Mouse (Mus musculus): ENCODE measurements around the gene Stard7. TPM values are rescaled to one million over a fixed set of nuclear protein-coding genes. Genes with fewer than 3 reads are reported as not detected.

Stard7 gene
- 89.2 and 100.0 TPM in 2 replicates for polyA plus RNA-seq (2016; fragmentation: Nextera tagmentation; extraction: Ambion mirVana)

GRCm38 (mm10) chr2:127269491-127270299 lies at the start of gene Stard7:
Gene Stard7 (plus strand): TSS chr2:127270218.
- Histone ChIP-seq H3K4me1 (peaks cover 16% of the 10 kb centered on the region), H3K4me3 (peak within 1 kb of the TSS; percentile 75), H3K9me3 (no peaks in the 10 kb centered on the region), H3K27ac (replicated peaks) (peak within 1 kb of the TSS; percentile 93), H3K9ac (replicated peaks) (peak within 1 kb of the TSS; percentile 78), H3K27me3 (no peaks in the 10 kb centered on the region), H3K4me2 (replicated peaks) (peak within 1 kb of the TSS; percentile 82), H3K36me3 (0 out of 2 replicates have a peak, but pooled peaks cover 3% of the 10 kb centered on the region)
- under 1% methylated on average over 49 of the region's 49 CpGs for WGBS
- peak; percentile 98 for ATAC-seq (ENCODE audit: low FRiP score, low read depth)

GRCm38 (mm10) chr2:127225261-127225660 lies 44.8 kb upstream of the Stard7 start:
- peaks cover 95% of the 10 kb centered on the region for H3K36me3 ChIP-seq
- H3K27ac ChIP-seq (replicated peaks), result no peak overlapping the region
- H3K4me2 ChIP-seq (replicated peaks), result no peak overlapping the region
- H3K4me1 ChIP-seq, result no peaks in the 10 kb centered on the region
- no peak overlapping the region for H3K9ac ChIP-seq (replicated peaks)
- H3K27me3 ChIP-seq, result no peaks in the 10 kb centered on the region
- ATAC-seq (ENCODE audit: low FRiP score, low read depth), result no peak
- H3K4me3 ChIP-seq, result no peak overlapping the region
- peaks cover 5% of the 10 kb centered on the region; the same call in 1 of the 2 replicates for H3K9me3 ChIP-seq
- WGBS, result 99% methylated on average over 3 of the region's 3 CpGs

DNA sequence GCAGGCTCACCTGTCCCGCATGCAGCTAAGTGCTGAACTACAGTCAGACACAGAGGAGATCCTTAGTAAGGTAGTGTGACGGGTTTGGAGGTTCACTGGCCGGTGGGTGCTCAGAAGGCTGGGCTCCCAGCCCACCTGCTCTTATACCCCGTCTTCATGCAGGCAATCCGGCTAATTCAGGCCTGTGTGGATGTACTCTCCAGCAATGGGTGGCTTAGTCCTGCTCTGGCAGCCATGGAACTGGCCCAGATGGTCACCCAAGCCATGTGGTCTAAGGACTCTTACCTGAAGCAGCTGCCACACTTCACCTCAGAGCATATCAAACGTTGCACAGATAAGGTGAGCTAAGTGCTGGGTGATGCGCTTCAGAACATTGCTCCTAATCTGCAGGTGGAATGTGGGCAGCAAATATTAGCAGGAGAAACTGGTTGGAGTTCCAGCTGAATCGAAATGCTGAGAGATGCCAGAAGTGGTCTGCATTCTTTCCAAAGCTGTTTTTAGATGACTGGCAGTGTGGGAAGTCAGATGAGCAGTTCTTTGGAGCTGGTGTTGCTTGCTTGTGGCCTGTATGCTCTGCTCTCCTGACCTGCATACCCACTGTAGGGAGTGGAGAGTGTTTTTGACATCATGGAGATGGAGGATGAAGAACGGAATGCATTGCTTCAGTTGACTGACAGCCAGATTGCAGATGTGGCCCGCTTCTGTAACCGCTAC lies 32.0 kb upstream of the Stard7 start:
- Histone ChIP-seq H3K27me3 (no peaks in the 10 kb centered on the region), H3K4me1 (no peaks in the 10 kb centered on the region), H3K9me3 (no peaks in the 10 kb centered on the region), H3K36me3 (peaks cover 93% of the 10 kb centered on the region), H3K27ac (replicated peaks) (no peak overlapping the region), H3K9ac (replicated peaks) (no peak overlapping the region), H3K4me2 (replicated peaks) (no peak overlapping the region), H3K4me3 (no peak overlapping the region)
- ATAC-seq (ENCODE audit: low FRiP score, low read depth), result no peak
- WGBS, result 95% methylated on average over 11 of the region's 11 CpGs

DNA sequence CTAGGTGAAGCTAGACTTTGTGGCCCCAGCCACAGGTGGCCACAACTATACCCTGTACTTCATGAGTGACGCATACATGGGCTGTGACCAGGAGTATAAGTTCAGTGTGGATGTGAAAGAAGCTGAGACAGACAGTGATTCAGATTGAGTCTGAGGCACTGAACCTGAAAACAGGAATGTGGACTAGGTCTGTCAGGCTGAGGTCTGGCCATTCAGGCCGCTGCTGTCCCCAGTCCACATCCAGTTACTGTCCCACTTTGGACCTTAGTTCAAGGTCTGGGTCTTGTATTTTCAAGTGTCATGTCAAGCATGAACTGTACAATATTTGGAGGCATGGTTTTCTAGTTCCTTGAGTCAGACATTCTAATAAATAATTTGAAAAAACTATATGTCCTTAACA lies 30.0 kb upstream of the Stard7 start:
- 91% methylated on average over 2 of the region's 2 CpGs for WGBS
- peaks cover 88% of the 10 kb centered on the region for H3K36me3 ChIP-seq
- H3K4me2 ChIP-seq (replicated peaks), result no peak overlapping the region

DNA sequence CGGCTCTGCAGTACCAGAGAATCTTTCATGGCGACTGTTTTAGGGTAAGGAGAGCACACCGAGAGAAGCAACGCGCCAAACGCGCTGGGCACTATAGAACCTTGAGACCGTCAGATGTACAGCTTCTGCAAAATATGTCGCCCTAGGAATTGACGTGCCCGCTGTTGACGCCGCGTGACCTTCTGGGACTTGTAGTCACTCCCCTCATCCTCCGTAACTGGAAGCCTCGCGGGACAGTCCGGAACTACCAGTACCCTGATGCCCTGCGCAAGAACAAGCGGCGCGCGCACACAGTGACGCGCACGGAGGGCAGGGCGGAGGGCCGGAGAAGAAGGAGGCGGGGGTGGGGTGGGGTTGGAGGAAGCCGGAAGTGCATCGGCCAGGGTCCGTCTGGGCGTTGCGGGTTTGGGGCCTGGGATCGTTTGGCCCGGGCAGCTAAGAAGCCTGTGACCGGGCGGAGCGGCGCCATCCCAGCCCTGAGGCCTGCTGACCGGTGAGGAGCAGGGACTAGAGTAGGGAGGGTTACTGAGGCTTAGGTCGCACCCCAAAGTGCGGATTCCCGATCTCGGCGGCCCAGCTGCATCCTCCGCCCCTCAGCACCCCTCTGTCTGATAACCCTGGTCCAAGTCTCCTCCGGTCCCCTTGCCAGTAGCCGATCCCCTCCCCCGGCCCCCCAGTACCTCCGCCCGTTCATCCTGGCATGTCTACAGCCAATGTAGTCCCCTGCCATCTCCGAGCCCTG lies 22.3 kb upstream of the Stard7 start, which contains the start of the genes Ciao1 and Tmem127:
TSS of gene Ciao1 (minus strand) at position 225 of the 742 bp plus-strand sequence.
TSS of gene Tmem127 (plus strand) at position 317 of the 742 bp plus-strand sequence.
- Histone ChIP-seq H3K27ac (replicated peaks) (peak within 1 kb of the TSS; percentile 64), H3K4me2 (replicated peaks) (peak within 1 kb of the TSS; percentile 96), H3K4me1 (peaks cover 22% of the 10 kb centered on the region), H3K4me3 (peak within 1 kb of the TSS; percentile 86), H3K9ac (replicated peaks) (peak within 1 kb of the TSS; percentile 90), H3K9me3 (no peaks in the 10 kb centered on the region), H3K27me3 (no peaks in the 10 kb centered on the region), H3K36me3 (peaks cover 33% of the 10 kb centered on the region)
- peak; percentile 99 for ATAC-seq (ENCODE audit: low FRiP score, low read depth)
- under 1% methylated on average over 53 of the region's 53 CpGs for WGBS

More for the DNA sequence above, 30.0 kb upstream of the Stard7 start:
- no peak overlapping the region for H3K27ac ChIP-seq (replicated peaks)
- H3K27me3 ChIP-seq, result no peaks in the 10 kb centered on the region
- no peaks in the 10 kb centered on the region for H3K4me1 ChIP-seq
- H3K9ac ChIP-seq (replicated peaks), result no peak overlapping the region
- H3K4me3 ChIP-seq, result no peak overlapping the region
- no peaks in the 10 kb centered on the region for H3K9me3 ChIP-seq
- ATAC-seq (ENCODE audit: low FRiP score, low read depth), result no peak

DNA sequence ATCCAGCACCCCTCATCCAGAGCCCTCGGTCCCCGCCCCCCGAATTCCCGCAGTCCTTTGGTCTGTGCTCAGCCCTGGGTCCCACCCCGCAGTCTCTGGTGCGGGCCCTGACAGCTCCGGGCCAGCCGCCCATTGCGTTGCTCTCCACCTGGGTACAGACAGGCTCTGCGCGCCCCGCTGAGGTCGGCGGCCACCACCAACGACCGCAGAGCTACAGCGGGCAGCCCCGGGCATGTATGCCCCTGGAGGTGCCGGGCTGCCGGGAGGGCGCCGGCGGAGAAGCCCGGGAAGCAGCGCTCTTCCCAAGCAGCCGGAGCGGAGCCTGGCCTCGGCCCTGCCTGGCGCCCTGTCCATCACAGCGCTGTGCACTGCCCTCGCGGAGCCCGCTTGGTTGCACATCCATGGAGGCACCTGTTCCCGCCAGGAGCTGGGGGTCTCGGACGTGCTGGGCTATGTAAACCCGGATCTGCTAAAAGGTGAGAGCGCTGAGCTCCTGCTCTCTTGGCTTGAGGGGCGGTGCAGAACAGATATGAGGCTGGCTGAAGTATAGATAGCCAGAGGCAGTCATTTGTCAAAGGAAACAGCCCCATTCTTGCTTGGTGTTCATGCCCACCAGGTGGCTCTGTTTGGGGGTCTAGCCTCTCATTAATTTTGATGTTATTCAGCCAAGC lies 21.5 kb upstream of the Stard7 start:
- Histone ChIP-seq H3K4me3 (peak overlapping the region; percentile 86), H3K9me3 (no peaks in the 10 kb centered on the region), H3K27ac (replicated peaks) (peak overlapping the region; percentile 64), H3K4me1 (peaks cover 22% of the 10 kb centered on the region), H3K27me3 (no peaks in the 10 kb centered on the region), H3K36me3 (peaks cover 30% of the 10 kb centered on the region), H3K9ac (replicated peaks) (peak overlapping the region; percentile 90), H3K4me2 (replicated peaks) (peak overlapping the region; percentile 96)
- ATAC-seq (ENCODE audit: low FRiP score, low read depth), result peak; percentile 72; the same call in 1 of the 2 replicates
- 1% methylated on average over 39 of the region's 39 CpGs for WGBS

DNA sequence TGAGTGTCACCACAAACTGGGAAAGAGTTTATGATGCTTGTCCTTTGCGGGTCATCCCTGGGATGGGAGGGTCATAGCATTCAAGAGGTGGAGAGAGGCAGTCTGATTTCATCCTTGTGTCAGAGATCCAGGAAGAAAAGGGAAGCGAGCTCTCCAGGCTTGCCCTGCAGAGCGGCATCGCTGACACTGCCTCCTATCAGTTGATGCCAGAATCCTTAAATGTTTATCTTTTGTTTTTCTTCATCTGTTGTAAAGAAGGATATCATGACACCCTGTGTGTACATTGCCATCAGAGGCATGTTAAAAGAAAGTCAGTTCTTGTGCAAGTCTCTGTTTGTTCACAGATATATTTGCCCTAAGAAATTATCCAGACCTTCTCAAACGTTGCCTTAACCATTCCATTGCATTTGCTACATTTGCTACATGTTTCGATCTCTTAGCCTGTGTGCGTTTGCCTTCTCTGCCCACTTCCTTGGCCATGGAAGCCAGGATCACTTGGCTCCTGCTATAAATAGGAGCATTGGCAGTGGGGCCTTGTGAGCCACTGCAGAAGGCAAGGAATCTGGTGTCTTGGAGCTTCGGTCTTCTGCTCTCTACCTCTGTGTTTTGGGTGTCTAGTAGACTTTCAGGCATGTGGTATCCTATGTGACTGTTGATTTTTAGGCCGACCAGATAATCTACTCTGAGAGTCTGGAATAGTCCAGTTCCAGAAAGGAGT lies 19.6 kb upstream of the Stard7 start:
- Histone ChIP-seq H3K9ac (replicated peaks) (0 out of 2 replicates have a peak overlapping the region, but pooled peaks have one; percentile 2), H3K27me3 (no peaks in the 10 kb centered on the region), H3K36me3 (peaks cover 11% of the 10 kb centered on the region; the same call in 1 of the 2 replicates), H3K4me1 (peaks cover 22% of the 10 kb centered on the region), H3K9me3 (no peaks in the 10 kb centered on the region), H3K27ac (replicated peaks) (no peak overlapping the region), H3K4me2 (replicated peaks) (no peak overlapping the region), H3K4me3 (no peak overlapping the region)
- WGBS, result 91% methylated on average over 9 of the region's 9 CpGs
- no peak for ATAC-seq (ENCODE audit: low FRiP score, low read depth)

- Histone ChIP-seq H3K27ac (replicated peaks) (no peak overlapping the region), H3K9me3 (no peaks in the 10 kb centered on the region), H3K4me3 (no peak overlapping the region), H3K36me3 (0 out of 2 replicates have a peak, but pooled peaks cover 10% of the 10 kb centered on the region), H3K9ac (replicated peaks) (no peak overlapping the region), H3K4me2 (replicated peaks) (no peak overlapping the region), H3K27me3 (no peaks in the 10 kb centered on the region), H3K4me1 (peaks cover 21% of the 10 kb centered on the region)
- no peak for ATAC-seq (ENCODE audit: low FRiP score, low read depth)
- WGBS, result 83% methylated on average over 3 of the region's 3 CpGs
Observed at GRCm38 (mm10) chr2:127251457-127251856, 18.6 kb upstream of the Stard7 start.

- no peak overlapping the region for H3K27ac ChIP-seq (replicated peaks)
- H3K9me3 ChIP-seq, result no peaks in the 10 kb centered on the region
- no peak overlapping the region for H3K4me3 ChIP-seq
- H3K27me3 ChIP-seq, result no peaks in the 10 kb centered on the region
- WGBS, result 88% methylated on average over 3 of the region's 3 CpGs
- H3K36me3 ChIP-seq, result peaks cover 14% of the 10 kb centered on the region
- no peak for ATAC-seq (ENCODE audit: low FRiP score, low read depth)
- H3K9ac ChIP-seq (replicated peaks), result no peak overlapping the region
- H3K4me1 ChIP-seq, result peaks cover 16% of the 10 kb centered on the region
- H3K4me2 ChIP-seq (replicated peaks), result no peak overlapping the region
Observed at GRCm38 (mm10) chr2:127251880-127252527, 18.0 kb upstream of the Stard7 start.

GRCm38 (mm10) chr2:127252787-127253186 lies 17.2 kb upstream of the Stard7 start:
- Histone ChIP-seq H3K9me3 (no peaks in the 10 kb centered on the region), H3K9ac (replicated peaks) (no peak overlapping the region), H3K4me2 (replicated peaks) (no peak overlapping the region), H3K4me1 (peaks cover 15% of the 10 kb centered on the region), H3K4me3 (no peak overlapping the region), H3K36me3 (peaks cover 22% of the 10 kb centered on the region), H3K27ac (replicated peaks) (no peak overlapping the region), H3K27me3 (no peaks in the 10 kb centered on the region)
- no peak for ATAC-seq (ENCODE audit: low FRiP score, low read depth)
- 89% methylated on average over 5 of the region's 5 CpGs for WGBS
